Mouse (Mus musculus) liver, adult 2 months (tissue): ENCODE data around the gene Pnma1.

Experiments
- CTCF ChIP-seq: fragments of 200-500 bp; IDR thresholded peaks from 2 replicates; pipeline ENCODE4 v1.5.1; 2011; ENCODE audit warnings: low read depth, low read length, control low read depth
- POLR2A ChIP-seq: fragments of 200-500 bp; IDR thresholded peaks from 2 replicates; pipeline ENCODE4 v1.6.1; 2011; ENCODE audit warnings: low read length, control low read depth; ENCODE audit not compliant: insufficient read depth; ENCODE audit errors: extremely low read depth

GRCm38 (mm10) chr12:84163586-84164110, 15.4 kb upstream of the Pnma1 start:
- TF ChIP-seq POLR2A (no peak), CTCF (no peak)
